Mouse (Mus musculus): ENCODE results near the gene Tepsin.

The Tepsin gene

GRCm38 (mm10) chr11:120098588-120099511 lies at the start of gene Tepsin, which contains the start of gene Ndufaf8:
Gene Tepsin (minus strand): TSS chr11:120098731.
Gene Ndufaf8 (plus strand): TSS chr11:120098928.
- peak; percentile 96 for DNase-seq

- peak; percentile 64 for DNase-seq
Observed at GRCm38 (mm10) chr11:120143708-120144497, 45.4 kb upstream of the Tepsin start.

GRCm38 (mm10) chr11:120142601-120143051 lies 44.1 kb upstream of the Tepsin start:
- DNase-seq: peak; percentile 81

- no peak for DNase-seq
Observed at GRCm38 (mm10) chr11:120140255-120140654, 41.7 kb upstream of the Tepsin start.

GRCm38 (mm10) chr11:120139309-120139731 lies 40.8 kb upstream of the Tepsin start:
- DNase-seq: no peak

GRCm38 (mm10) chr11:120137625-120138004 lies 39.1 kb upstream of the Tepsin start:
- peak; percentile 60 for DNase-seq

GRCm38 (mm10) chr11:120136796-120137624 lies 38.5 kb upstream of the Tepsin start:
- DNase-seq: no peak

- no peak for DNase-seq
Observed at GRCm38 (mm10) chr11:120136195-120136594, 37.7 kb upstream of the Tepsin start.

- DNase-seq: no peak
Observed at GRCm38 (mm10) chr11:120134847-120135530, 36.5 kb upstream of the Tepsin start.

GRCm38 (mm10) chr11:120134148-120134547 lies 35.6 kb upstream of the Tepsin start:
- DNase-seq: no peak

- no peak for DNase-seq
Observed at GRCm38 (mm10) chr11:120129281-120129680, 30.8 kb upstream of the Tepsin start.

- DNase-seq: no peak
Observed at GRCm38 (mm10) chr11:120126845-120127244, 28.3 kb upstream of the Tepsin start.

- no peak for DNase-seq
Observed at GRCm38 (mm10) chr11:120122126-120122525, 23.6 kb upstream of the Tepsin start.

- peak; percentile 84 for DNase-seq
Observed at GRCm38 (mm10) chr11:120120642-120121420, 22.3 kb upstream of the Tepsin start.

GRCm38 (mm10) chr11:120119936-120120541 lies 21.5 kb upstream of the Tepsin start:
- no peak for DNase-seq

GRCm38 (mm10) chr11:120119108-120119507 lies 20.6 kb upstream of the Tepsin start:
- DNase-seq: no peak

GRCm38 (mm10) chr11:120117626-120118025 lies 19.1 kb upstream of the Tepsin start:
- no peak for DNase-seq

- DNase-seq: no peak
Observed at GRCm38 (mm10) chr11:120114488-120115215, 16.1 kb upstream of the Tepsin start.

GRCm38 (mm10) chr11:120112136-120112535 lies 13.6 kb upstream of the Tepsin start:
- peak; percentile 73 for DNase-seq

GRCm38 (mm10) chr11:120111033-120111432 lies 12.5 kb upstream of the Tepsin start:
- DNase-seq: peak; percentile 75
